Mouse (Mus musculus): Measurements from ENCODE around the gene Upk3b. TPM values are rescaled to one million over a fixed set of nuclear protein-coding genes. Genes with fewer than 3 reads are reported as not detected.

Gene Upk3b
- total RNA-seq, 2 experiments from 2014 or later, result not detected

Other genes with a start within 250 kb of the Upk3b start
- gene Srrm3, start 231.6 kb upstream of the Upk3b start, total RNA-seq (2021), result not detected
- gene Hspb1, start 150.6 kb upstream of the Upk3b start, total RNA-seq (2021), result 100 to 1,000 TPM; 257 to 459 TPM
- 100 to 1,000 TPM; 305 to 325 TPM for gene Ywhag, start 103.9 kb upstream of the Upk3b start, total RNA-seq (2021)
- 1 to 10 TPM in 1 of 2 experiments, under 1 TPM in 1; 0.73 to 1.6 TPM for gene Ssc4d, start 64.0 kb upstream of the Upk3b start, total RNA-seq (2021)
- not detected for gene Zp3, start 58.4 kb upstream of the Upk3b start, total RNA-seq (2021)
- gene Dtx2, start 43.7 kb upstream of the Upk3b start, total RNA-seq (2021), result 1 to 10 TPM; 6.7 to 7.5 TPM
- under 1 TPM in 1 of 2 experiments, not detected in 1; 0.27 TPM for gene Upk3bl, start 16.0 kb downstream of the Upk3b start, total RNA-seq (2021)
- gene Rasa4, start 45.4 kb downstream of the Upk3b start, total RNA-seq (2021), result 10 to 100 TPM; 14.6 to 15.3 TPM
- gene Polr2j, start 78.1 kb downstream of the Upk3b start, total RNA-seq (2021), result 10 to 100 TPM; 52.9 to 66.0 TPM
- gene Lrwd1, start 97.6 kb downstream of the Upk3b start, total RNA-seq (2021), result 1 to 10 TPM; 4.0 to 4.3 TPM
- gene Alkbh4, start 97.7 kb downstream of the Upk3b start, total RNA-seq (2021), result 1 to 10 TPM; 4.4 to 5.1 TPM
- gene Orai2, start 132.2 kb downstream of the Upk3b start, total RNA-seq (2021), result 1 to 10 TPM; 2.7 to 3.2 TPM
- gene Prkrip1, start 160.5 kb downstream of the Upk3b start, total RNA-seq (2021), result 10 to 100 TPM; 24.2 to 25.1 TPM
- gene Sh2b2, start 208.1 kb downstream of the Upk3b start, total RNA-seq (2021), result 1 to 10 TPM; 4.6 to 8.0 TPM